Mouse (Mus musculus) neutrophil, adult 83 days (primary cell): ENCODE measurements around the gene Gm32802. TPM values are rescaled to one million over a fixed set of nuclear protein-coding genes. Genes with fewer than 3 reads are reported as not detected.

Experiments used
- total RNA-seq, 2 experiments: library from RNA; stranded (reverse); gene quantifications; one replicate each; pipeline ENCODE4 v1.2.4; 2023

Gene Gm32802
- under 1 TPM; 0.37 to 0.62 TPM for total RNA-seq

DNA sequence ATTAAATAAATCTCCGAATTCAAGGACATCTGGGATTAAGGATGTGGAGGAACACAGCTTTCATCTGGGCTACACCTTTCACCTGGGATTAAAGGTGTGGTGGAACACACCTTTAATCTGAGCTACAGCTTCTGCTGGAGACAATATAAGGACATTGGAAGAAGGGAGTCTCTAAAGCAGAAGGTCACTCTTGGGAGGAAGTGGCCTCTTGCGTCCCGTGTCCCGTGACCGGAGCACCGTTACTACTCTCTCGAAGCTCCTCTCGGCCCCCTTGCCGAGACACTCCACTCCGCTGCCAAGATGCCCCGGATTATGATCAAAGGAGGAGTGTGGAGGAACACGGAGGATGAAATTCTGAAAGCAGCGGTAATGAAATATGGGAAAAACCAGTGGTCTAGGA lies at the start of gene Gm32802:
TSS of gene Gm32802 (plus strand) at position 301 of the 400 bp plus-strand sequence.

GRCm38 (mm10) chr10:118240680-118241079 lies 17.8 kb upstream of the Gm32802 start, which contains the start of gene Gm32717:
Gene Gm32717, minus strand, starts transcription at chr10:118240780.

GRCm38 (mm10) chr10:118294938-118295337 lies 36.5 kb downstream of the Gm32802 start, which contains the start of gene Iltifb:
Gene Iltifb, minus strand, starts transcription at chr10:118295038.

Other genes starting within 250 kb of the Gm32802 start
- 10 to 100 TPM; 12.1 to 14.7 TPM for gene Mdm1, start 116.9 kb upstream of the Gm32802 start, total RNA-seq
- not detected for gene Il22, start 53.7 kb upstream of the Gm32802 start, total RNA-seq
- gene Gm32717, start 17.9 kb upstream of the Gm32802 start, total RNA-seq: under 1 TPM; 0.37 to 0.62 TPM
- gene Iltifb, start 36.4 kb downstream of the Gm32802 start, total RNA-seq: not detected
- gene Gm9040, start 68.3 kb downstream of the Gm32802 start, total RNA-seq: not detected
- gene Gm9044, start 73.7 kb downstream of the Gm32802 start, total RNA-seq: not detected
- not detected for gene Gm9045, start 79.1 kb downstream of the Gm32802 start, total RNA-seq
- not detected for gene Gm9046, start 84.6 kb downstream of the Gm32802 start, total RNA-seq
- not detected for gene Gm9048, start 90.0 kb downstream of the Gm32802 start, total RNA-seq
- not detected for gene Gm9049, start 95.4 kb downstream of the Gm32802 start, total RNA-seq
- not detected for gene Ifng, start 182.4 kb downstream of the Gm32802 start, total RNA-seq